Mouse (Mus musculus): ENCODE measurements around the gene Galk2.

GRCm38 (mm10) chr2:125917297-125917679 is 58.4 kb downstream of the Galk2 start:
- no peak for TF ChIP-seq POLR2A (IDR thresholded peaks at IDR 0.05; ENCODE audit: insufficient read depth, low read depth, low read length)
- no peak for TF ChIP-seq CTCF (IDR thresholded peaks at IDR 0.05)
- no peak for TF ChIP-seq EP300 (IDR thresholded peaks at IDR 0.05; ENCODE audit: insufficient read depth, low read depth, low read length)

Measured in heart, adult 2 months (tissue).